Mouse (Mus musculus): Measurements from ENCODE around the gene Taco1.
"Not testable (repeated sequence)": the region's sequence is repeated elsewhere in the genome, so short reads cannot be mapped to it uniquely, and the experiment has no call there.

Gene Taco1

DNA sequence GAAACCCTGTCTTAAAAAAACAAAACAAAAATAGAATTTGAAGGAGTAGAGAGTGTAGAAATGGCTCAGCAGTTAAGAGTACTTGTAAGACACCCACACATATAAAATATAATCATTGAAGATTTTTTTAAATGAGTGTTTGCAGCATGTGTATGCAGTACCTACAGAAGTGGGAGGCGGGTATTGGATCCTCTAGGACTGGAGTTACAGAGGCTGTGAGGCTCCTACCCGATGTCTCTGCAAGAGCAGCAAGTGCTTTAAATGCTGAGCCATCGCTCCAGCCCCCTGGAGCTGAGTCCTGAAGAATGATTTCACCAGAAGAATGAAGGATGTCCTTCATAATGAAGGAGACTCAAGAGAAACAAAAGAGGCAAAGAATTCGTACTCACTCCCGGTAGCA is 2.1 kb upstream of the Taco1 start:
- no peak for DNase-seq (ENCODE audit: low spot score)

DNA sequence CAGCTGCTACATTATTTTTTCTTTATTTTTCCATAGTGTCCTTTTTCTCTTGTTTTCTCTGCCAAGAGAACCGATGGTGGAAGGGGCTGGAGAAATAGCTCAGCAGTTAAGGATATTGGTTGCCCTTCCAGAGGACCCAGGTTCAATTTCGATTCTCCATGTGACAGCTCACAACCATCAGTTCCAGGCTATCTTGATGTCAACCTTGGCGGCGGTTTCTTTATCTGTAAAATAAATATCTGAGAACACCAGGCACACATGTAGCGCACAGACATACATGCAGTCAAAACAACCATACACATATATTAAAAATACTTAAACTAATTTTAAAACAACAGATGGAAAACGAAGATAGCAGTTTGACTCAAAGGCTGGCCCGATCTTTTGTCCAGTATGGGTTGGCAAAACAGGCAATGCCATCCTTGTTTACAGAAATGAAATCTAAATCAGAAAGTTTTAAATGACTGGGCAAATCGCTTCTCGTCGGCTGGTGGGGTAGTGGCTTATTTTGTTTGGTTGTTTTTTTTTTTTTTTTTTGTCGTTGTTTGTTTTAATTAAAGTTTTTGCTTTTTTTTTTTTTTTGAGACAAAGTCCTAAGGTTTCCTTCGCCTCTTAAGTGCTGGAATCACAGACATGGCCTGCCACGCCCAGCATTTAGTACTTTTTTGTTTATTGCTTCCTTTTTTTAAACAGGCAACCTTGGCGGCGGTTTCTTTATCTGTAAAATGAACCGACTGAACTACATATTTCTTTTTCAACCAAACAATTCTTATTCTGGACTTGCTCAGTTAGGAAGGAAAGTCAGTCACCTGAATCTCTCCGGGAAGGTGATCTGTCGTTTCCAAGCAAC is 563 bp upstream of the Taco1 start:
- DNase-seq (ENCODE audit: low spot score): no peak

DNA sequence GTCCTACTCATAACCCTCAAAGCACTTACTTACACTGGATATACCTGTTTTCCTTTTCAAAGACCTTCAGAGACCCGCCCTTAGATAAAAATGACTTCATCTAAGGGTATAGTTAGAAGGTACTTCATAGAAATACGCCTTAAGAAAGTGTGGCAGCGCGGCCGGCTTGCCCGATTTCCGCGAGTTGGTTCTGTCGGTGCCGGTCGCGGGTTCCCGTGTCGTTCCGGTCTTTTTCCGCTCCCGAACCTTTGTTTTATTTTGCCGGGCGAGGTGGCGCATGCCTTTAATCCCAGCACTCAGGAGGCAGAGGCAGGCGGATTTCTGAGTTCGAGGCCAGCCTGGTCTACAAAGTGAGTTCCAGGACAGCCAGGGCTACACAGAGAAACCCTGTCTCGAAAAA is 755 bp downstream of the Taco1 start:
- not testable (repeated sequence) for DNase-seq (ENCODE audit: low spot score)

DNA sequence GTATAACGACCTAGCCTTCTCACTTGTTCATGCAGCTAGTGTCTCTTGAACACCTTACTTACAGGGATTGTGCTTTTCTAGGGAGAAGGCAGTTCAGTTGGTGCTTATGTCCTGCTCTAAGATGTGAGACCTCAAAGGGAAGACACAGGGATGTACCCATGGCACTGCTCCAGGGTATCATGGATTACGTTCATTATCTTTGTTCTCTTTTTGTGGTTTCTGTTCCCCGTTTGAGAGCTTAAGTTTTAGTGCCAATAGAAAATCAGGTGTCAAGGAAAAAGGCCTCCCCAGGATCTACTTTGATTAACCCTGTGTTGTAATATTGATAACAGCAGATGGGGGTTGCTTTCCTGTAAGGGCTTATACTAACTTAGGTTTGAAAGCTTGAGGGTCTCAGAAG is 7.9 kb downstream of the Taco1 start:
- no peak for DNase-seq (ENCODE audit: low spot score)

- DNase-seq (ENCODE audit: low spot score): peak; percentile 60
Measured at GRCm38 (mm10) chr11:106076321-106076720, 10.5 kb downstream of the Taco1 start.

DNA sequence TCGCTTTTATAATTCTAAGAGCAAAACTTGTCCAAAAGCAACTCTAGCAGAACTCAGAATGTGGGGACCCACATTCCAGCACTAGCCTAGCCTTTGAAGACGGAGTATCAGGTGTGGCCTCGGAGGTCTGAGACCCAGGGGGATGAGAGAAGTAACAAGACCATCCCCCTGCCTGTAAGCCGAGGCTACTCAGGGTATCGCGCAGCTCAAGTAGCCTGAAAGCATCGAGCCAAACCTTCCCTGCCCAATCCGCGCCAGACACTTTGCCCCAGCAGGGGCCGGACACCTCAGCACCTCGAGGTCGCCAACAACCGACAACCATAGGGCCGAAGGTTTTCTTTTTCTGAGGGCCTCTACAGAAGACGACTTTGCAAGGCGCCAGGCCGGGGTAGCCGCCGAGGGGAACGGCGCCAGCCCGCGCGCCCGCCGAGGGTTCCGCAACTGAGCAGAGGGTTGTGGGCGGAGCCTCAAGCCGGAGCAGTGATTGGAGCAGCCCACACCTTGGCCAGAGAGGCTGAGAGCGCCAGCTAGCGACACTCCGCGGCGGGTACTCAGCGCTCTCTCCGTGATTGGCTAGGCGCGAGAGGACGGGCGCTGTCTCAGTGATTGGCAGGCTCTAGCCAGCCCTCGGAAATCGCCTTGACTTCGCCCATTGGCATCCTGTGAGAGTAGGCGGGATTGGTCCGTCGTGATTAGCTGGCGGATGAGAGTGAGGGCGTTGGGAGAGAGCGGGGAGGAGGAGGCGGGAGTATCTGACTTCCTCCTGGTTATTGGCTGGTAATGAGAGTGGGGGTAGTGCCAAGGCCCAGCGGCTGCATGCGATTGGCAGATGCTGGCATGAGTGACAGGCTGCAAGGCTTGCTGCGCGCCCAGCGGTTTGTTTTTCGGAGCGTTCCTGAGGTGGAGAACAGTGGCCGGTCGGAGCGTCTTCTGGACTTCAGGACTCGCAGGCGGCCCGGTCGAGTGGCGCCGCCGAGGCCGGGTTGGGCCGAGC is 18.1 kb downstream of the Taco1 start, which contains the start of gene Map3k3:
Gene Map3k3 (plus strand): TSS at position 906 of the 994 bp plus-strand sequence.
- DNase-seq (ENCODE audit: low spot score): peak; percentile 100

GRCm38 (mm10) chr11:106084911-106085561 is 19.2 kb downstream of the Taco1 start:
- DNase-seq (ENCODE audit: low spot score): peak; percentile 67

GRCm38 (mm10) chr11:106098223-106098622 is 32.4 kb downstream of the Taco1 start:
- no peak for DNase-seq (ENCODE audit: low spot score)

DNA sequence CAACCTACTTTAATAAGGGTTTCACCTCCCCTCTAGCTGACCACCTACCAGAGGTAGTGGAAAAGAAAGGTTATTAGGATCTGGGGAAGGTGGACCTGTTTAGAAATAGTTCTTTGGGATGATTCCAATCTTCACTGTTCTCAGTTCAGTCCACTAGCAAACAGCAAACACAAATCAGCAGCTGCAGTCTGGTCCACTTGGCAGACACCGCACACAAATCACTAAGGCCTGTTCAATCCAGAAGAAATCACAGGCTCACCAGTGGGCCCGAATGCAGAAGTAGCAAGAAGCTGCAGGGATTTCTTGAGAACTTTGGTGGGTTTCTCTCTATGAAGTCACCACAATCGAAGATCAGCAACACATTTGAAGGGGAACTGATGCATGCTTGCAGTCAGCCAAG is 37.0 kb downstream of the Taco1 start:
- DNase-seq (ENCODE audit: low spot score): no peak

GRCm38 (mm10) chr11:106106047-106106587 is 40.3 kb downstream of the Taco1 start:
- peak; percentile 24 for DNase-seq (ENCODE audit: low spot score)

- DNase-seq (ENCODE audit: low spot score): no peak
Measured at GRCm38 (mm10) chr11:106111688-106112087, 45.8 kb downstream of the Taco1 start.

- DNase-seq (ENCODE audit: low spot score): no peak
Measured at GRCm38 (mm10) chr11:106122221-106122620, 56.4 kb downstream of the Taco1 start.

DNA sequence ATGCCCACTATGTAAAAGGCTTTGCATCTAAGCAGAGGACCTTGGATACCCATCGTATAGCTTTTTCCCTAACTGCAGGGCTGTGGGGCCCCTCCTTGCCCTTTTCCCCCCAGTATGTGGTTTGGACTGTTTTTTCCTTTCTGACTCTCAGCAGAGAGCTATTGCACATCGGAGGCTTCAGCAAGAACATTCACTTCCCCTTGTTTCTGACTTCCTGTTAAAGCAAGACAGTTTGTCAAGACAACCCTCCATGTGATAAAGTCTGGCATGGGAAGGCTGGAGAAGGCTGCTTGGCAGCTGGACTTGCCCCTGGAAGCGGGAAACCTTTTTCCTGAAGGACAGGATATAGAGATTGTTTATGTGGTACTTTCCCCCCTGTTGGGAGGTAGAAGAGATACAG is 56.9 kb downstream of the Taco1 start:
- peak; percentile 18 for DNase-seq (ENCODE audit: low spot score)

Measured in layer of hippocampus, adult 11-12 months (tissue).